Mouse (Mus musculus): ENCODE data around the gene Scgb2b11.
"Not testable (repeated sequence)": the region's sequence is repeated elsewhere in the genome, so short reads cannot be mapped to it uniquely, and the experiment has no call there.

Scgb2b11 gene

GRCm38 (mm10) chr7:32211045-32211444 lies at the start of gene Scgb2b11:
Scgb2b11 (minus strand) TSS chr7:32211145.
- not testable (repeated sequence) for DNase-seq

- not testable (repeated sequence) for DNase-seq
Observed at GRCm38 (mm10) chr7:32222540-32222939, 11.6 kb upstream of the Scgb2b11 start, which contains the start of gene Scgb1b11. Scgb1b11 (plus strand) TSS chr7:32222840.

All from kidney, adult 8-10 months (tissue).